Mouse (Mus musculus): ENCODE measurements around the gene Ccl1. TPM values are rescaled to one million over a fixed set of nuclear protein-coding genes. Genes with fewer than 3 reads are reported as not detected.

Gene Ccl1
- total RNA-seq, 1 experiment from 2014 or later = not detected

DNA sequence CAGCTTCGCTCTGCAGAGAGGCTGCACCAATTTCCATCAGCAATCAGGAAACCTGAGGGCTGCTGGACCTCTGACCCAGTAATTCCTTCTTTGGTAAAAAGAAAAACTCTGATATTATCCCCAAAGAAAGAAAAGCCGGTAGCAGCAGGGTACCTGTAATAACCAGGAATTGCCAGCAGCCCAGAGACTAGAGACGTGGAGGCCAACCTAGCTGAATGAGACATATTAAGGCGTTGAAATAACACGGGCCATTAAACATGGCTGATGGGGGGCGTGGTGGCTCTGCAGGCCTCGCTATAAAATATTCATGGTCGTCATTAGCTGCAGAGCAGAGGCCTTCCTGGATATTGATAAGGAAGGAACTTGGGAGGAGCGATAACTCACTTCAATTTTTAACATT, 78.5 kb downstream of the Ccl1 start:
- ATAC-seq (replicated peaks in 1 of 2; ENCODE audit: insufficient read depth in 1 of 2, low FRiP score in 2 of 2, low TSS enrichment in 1 of 2, low read depth in 1 of 2, poor library complexity in 2 of 2, severe bottlenecking in 2 of 2) = no peak

DNA sequence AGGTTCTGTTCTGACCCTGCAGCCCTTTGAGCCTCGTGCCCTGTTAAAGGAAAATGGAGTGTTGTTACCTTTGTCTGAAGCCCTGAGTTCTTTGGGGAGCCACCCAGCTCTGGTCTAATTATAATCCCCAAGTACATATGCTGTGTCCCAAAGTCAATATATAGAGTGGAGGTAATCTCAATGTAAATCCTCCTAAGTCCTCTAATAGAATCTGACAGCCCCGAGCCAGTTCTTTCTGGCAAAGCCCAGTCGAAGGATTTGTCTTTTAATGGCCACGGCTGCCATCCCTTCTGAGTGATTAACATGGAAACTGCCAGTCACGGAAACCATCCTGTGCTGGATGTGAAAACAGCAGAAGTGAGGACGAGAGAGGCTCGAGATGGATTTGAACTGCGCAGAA, 79.6 kb downstream of the Ccl1 start:
- ATAC-seq (replicated peaks in 1 of 2; ENCODE audit: insufficient read depth in 1 of 2, low FRiP score in 2 of 2, low TSS enrichment in 1 of 2, low read depth in 1 of 2, poor library complexity in 2 of 2, severe bottlenecking in 2 of 2) = no peak

DNA sequence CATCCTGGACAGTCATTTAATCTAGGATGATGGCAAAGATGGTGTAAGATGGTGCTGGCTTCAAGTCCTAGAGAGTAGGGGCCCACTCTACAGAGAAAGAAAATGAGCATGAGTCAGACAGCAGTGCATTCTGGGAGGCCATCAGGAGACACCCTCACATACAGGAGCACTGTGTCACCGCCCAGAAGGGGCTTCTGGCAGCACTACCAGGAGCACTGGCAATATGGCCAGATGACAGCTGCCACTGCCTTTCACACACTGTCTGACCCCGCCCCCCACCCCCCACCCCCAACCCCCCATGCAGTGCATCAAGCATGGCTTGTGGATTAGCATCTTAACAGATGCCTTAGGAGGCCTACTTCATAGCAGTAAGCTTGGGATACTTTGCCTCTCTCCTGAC, 89.0 kb downstream of the Ccl1 start:
- ATAC-seq (replicated peaks in 1 of 2; ENCODE audit: insufficient read depth in 1 of 2, low FRiP score in 2 of 2, low TSS enrichment in 1 of 2, low read depth in 1 of 2, poor library complexity in 2 of 2, severe bottlenecking in 2 of 2) = no peak

DNA sequence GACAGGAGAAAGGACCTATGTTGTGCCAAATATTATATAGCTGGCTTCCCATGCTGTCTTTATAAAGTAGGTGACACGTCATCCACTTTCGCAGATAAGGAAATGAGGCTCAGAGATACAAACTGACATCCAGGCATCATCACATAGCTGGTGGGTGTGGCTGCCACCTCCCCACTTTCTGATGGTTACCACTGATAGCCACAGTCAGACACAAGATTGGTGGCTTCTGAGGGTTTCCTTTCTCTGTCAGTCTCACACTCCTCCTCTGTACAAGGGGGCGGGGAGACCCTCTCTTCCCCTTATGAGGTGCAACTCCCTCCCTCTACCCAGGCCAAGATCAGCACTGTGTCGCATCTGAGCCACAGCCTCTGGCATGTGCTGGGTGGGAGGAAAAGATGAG, 91.1 kb downstream of the Ccl1 start:
- ATAC-seq (replicated peaks in 1 of 2; ENCODE audit: insufficient read depth in 1 of 2, low FRiP score in 2 of 2, low TSS enrichment in 1 of 2, low read depth in 1 of 2, poor library complexity in 2 of 2, severe bottlenecking in 2 of 2) = peak; percentile 17 to 37; a peak in 2 of 4 replicates

DNA sequence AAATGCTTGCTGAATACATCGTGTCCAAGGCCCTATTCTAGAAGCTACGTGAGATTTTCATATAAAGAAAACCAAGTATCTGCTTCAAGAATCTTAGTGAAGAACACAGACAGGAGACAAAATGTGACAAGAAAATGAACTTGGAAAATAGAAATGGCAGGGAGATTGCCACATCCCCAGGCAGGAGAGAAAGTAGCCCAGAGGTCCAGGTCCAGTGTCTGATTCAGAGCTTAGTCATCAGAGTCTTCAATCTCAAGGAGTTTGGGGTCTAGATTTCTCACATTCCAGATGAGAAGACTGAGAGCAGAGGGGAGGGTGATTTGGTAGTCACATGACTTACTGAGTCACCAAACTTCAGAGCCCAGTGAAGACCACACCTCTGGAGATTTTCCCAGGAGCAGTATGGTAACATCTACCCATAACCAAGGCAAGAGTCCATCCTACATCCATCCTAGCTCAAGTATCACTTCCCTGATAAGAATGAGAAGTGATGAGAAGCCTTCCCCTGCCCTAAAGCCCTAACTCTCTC, 98.5 kb downstream of the Ccl1 start:
- no peak for ATAC-seq (replicated peaks in 1 of 2; ENCODE audit: insufficient read depth in 1 of 2, low FRiP score in 2 of 2, low TSS enrichment in 1 of 2, low read depth in 1 of 2, poor library complexity in 2 of 2, severe bottlenecking in 2 of 2)

DNA sequence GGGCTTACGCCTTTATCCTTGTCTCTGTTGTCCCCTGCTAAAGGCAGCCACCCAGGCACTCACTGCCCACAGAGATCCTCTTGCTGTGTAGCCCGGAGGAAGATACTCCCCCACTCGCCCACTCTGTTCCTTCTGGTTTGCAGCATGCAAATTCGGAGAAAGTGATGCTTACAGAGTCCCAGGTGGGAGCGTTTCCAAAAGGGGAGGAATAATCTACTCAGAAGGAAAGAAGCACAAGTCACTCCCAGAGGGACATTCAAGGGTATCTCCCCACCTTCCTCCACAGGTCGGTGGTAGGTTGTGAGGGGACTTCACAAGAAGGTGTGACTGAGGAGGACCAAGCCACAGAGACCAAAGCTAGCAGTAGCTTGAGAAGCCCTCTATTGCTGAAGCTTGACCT, 100.3 kb downstream of the Ccl1 start:
- ATAC-seq (replicated peaks in 1 of 2; ENCODE audit: insufficient read depth in 1 of 2, low FRiP score in 2 of 2, low TSS enrichment in 1 of 2, low read depth in 1 of 2, poor library complexity in 2 of 2, severe bottlenecking in 2 of 2) = no peak

DNA sequence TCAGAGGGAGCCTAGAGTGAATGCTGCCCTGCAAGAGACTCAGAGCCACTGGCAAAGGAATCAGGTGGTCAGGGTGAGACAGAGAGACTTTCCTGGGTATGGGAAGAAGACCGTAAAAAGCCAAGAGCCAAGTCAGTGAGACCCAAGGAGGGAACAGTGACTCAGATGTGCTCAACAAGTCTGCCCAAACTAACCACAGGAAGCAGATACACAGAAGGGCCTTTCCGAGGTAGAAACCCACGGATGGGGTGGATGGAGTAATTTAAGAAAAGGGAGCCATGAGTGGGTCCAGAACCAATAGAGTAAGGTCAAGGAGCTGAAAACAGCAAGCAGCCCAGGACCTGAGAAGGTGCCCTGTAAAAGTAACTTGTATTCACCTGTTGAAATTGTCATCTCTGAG, 101.8 kb downstream of the Ccl1 start:
- ATAC-seq (replicated peaks in 1 of 2; ENCODE audit: insufficient read depth in 1 of 2, low FRiP score in 2 of 2, low TSS enrichment in 1 of 2, low read depth in 1 of 2, poor library complexity in 2 of 2, severe bottlenecking in 2 of 2) = 0 out of 4 replicates have a peak, but pooled peaks have one; percentile 36 to 56

DNA sequence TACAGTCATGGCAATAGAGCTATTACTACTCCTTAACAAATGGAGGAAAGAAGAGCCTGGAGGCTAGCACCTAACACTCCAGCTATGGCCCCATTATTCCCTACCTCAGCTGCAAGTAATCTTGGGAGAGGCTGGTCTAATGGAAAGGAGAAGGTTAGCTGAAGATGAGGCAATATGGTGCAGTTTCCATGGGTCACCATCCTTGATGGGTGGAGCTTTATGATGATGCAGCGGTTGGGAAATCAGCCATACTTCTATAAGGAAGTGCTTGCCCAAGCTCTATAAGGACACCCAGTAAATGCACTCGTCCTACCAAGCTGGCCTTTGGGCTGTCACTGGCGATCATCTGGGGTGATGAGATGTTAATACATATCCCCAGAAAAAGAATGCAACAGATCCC, 107.7 kb downstream of the Ccl1 start:
- ATAC-seq (replicated peaks in 1 of 2; ENCODE audit: insufficient read depth in 1 of 2, low FRiP score in 2 of 2, low TSS enrichment in 1 of 2, low read depth in 1 of 2, poor library complexity in 2 of 2, severe bottlenecking in 2 of 2) = no peak

DNA sequence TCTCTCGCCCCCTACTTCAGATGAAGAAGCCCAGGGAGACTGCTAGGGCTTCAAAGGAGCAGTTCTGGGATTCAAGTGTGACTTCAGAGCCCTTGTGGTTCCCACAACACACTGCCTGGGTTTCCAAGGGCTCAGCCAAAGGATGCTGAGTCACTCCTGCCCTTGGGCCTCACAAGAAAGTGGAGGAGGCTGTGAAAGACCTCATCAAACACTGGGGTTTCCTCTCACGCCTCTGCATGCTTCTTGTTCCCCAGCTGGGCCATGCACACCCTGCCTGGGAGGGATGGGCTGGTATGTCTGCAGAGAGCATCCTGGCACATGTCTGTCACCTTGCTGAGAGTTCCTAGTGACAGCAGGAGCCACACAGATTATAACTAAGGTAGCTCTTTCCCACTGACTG, 110.5 kb downstream of the Ccl1 start:
- ATAC-seq (replicated peaks in 1 of 2; ENCODE audit: insufficient read depth in 1 of 2, low FRiP score in 2 of 2, low TSS enrichment in 1 of 2, low read depth in 1 of 2, poor library complexity in 2 of 2, severe bottlenecking in 2 of 2) = peak; percentile 46 to 51; a peak in 3 of 4 replicates

DNA sequence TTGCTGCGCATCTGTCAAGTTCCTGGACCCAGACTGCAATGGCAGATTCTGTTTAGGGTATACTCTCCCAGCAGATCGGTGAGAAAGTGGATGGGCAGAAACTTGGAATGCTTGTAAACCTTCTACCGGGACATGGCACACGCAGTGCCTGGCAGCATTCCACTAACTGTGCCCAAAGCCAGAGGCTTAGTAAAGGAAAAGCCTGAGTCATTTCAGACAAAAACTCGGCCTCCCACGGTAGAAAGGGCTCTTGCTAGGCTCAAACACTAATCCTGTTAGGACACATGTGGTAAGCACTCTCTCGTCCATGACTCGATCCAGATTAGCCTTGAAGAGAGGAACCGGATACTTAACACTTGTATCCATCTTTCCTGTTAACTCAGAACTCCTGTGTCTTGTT, 111.7 kb downstream of the Ccl1 start:
- no peak for ATAC-seq (replicated peaks in 1 of 2; ENCODE audit: insufficient read depth in 1 of 2, low FRiP score in 2 of 2, low TSS enrichment in 1 of 2, low read depth in 1 of 2, poor library complexity in 2 of 2, severe bottlenecking in 2 of 2)

DNA sequence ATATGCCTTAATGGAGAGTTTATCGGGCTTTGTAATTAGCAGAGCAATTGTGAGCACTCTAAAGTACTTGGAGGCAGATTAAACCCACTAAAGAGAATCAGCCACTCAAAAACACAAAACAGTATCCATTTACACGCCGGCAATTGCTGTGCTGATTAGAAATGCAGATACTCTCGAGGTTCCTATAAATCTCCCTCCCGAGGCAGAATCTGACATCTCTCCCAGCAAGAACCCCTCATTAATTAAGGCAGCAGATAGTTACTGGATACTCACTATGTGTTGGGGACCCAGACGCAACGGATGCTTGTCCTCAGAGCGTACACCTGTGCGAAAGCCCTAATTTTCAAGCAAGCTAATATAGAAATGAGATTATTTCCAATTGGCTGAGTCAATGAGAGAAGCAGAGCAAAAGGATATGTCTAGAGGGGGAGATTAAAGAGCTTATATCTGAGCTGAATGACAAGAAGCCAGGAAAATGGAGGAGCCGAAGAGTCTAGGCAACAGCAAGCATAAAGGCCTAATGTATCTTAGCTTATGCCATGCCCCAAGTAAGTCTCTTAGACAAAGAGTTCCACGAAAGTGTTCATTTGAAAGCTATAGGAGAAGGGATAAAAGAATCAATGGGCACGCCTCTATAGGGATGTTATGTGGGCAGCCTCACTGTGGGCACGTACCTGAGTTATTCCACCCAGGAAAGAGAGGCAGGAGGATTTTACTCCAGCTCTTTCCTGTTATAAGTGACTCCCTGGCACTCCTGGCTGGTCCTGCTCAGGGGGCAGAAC, 115.5 kb downstream of the Ccl1 start:
- ATAC-seq (replicated peaks in 1 of 2; ENCODE audit: insufficient read depth in 1 of 2, low FRiP score in 2 of 2, low TSS enrichment in 1 of 2, low read depth in 1 of 2, poor library complexity in 2 of 2, severe bottlenecking in 2 of 2) = no peak

DNA sequence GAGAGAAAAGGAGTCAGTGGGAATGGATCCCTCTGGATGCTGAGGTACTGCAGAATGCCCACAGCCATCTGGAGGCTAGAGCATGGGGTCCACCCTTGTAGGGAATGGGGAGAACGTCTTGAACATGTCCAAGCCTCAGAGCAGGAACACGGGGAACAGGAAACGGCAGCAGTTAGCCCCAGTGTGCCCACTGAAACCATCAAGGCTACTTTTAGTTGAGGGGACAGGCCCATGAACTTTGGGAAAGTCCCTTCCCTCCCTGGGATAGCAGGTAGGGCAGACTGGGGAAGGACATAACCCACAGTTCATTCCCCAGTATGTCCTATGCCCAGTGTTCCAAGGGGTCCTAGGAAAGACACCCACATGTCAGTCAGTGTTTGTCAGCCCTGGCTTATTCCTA, 119.8 kb downstream of the Ccl1 start:
- ATAC-seq (replicated peaks in 1 of 2; ENCODE audit: insufficient read depth in 1 of 2, low FRiP score in 2 of 2, low TSS enrichment in 1 of 2, low read depth in 1 of 2, poor library complexity in 2 of 2, severe bottlenecking in 2 of 2) = no peak

DNA sequence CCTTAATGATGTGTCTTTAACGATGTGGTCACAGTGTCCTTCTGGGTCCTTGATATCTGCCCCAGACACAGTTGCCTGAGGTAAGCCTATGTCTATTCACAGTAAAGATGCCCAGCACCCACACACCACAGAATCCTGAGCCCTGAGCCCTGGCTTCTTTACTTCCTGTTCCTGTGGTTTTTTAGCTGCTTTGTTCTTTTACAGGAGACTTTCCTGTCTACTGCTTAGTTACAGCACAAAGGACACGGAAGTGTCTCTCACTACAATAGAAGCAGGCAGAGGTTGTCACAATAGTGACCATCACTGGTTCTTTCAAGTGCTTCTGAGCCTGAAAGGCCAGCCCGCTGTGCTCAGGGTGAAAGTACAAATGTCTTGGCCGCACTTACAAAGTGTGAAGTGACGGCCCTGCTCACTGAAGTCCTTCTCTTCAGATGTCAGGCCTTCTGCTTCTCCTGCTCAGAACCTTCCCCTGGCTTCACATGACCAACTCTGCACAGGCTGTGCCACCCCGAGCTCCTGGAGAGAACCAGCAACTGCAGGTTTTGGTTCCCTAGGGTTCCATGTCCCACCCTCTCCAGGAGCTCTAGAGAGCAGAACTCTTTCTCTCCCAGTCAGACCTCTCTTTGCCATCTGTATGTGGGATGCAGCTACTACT, 122.1 kb downstream of the Ccl1 start:
- peak; percentile 57 to 74 for ATAC-seq (replicated peaks in 1 of 2; ENCODE audit: insufficient read depth in 1 of 2, low FRiP score in 2 of 2, low TSS enrichment in 1 of 2, low read depth in 1 of 2, poor library complexity in 2 of 2, severe bottlenecking in 2 of 2)

DNA sequence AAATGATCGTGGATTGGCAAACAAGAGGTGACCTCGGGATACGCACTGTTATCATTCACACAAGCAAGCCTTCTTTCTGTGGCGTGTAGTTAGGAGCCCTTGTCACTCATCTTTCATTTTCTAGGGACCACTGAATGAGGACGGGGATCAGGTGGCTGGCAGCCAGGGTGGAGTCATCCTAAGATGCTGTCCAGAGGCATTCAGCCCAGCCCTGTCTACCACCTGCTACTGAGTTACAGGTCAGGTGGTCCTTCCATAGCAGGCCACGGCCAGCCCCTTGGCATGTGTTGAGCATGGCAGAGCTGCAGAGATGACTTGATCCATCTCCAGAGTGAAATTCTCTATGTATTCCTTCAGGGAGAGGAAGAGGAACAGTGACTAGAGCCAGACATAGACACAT, 123.1 kb downstream of the Ccl1 start:
- no peak for ATAC-seq (replicated peaks in 1 of 2; ENCODE audit: insufficient read depth in 1 of 2, low FRiP score in 2 of 2, low TSS enrichment in 1 of 2, low read depth in 1 of 2, poor library complexity in 2 of 2, severe bottlenecking in 2 of 2)

DNA sequence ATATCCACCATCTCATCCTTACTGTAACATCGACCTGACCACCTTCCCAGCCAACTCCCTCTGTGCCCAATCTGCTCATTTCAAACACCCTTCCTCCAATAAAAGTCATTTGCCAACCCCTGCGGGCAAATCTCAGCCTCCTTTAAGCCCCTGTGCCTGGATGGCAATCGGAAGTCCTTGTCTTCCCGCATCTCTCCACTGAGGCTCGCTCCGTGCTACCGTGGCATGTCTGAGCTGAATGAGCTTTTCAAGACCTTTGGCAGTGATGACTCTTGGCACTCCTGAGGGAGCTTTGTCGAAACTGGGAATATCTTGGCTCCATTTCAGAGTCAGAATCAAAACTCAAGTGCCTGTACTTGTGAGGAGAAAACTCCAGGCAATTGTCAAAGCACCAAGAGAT, 124.2 kb downstream of the Ccl1 start:
- no peak for ATAC-seq (replicated peaks in 1 of 2; ENCODE audit: insufficient read depth in 1 of 2, low FRiP score in 2 of 2, low TSS enrichment in 1 of 2, low read depth in 1 of 2, poor library complexity in 2 of 2, severe bottlenecking in 2 of 2)

DNA sequence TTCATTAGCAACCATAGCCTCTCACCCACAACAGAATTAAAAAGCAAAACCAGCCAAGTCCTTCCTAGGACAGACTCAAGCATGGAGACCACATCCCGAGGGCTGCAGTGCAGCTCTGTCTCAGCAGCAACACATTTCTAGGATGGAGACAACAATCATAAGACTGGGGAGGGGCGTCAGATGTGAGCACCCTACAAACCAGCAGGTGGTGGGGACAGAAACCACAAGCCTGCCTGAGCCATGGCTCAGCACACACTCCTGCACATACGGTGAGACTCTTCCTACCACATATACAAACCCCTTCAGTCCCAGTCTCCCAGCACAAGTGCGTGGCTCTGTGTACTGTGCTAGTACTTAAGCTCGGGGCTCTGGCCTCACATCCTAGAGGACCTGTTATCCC, 127.3 kb downstream of the Ccl1 start:
- ATAC-seq (replicated peaks in 1 of 2; ENCODE audit: insufficient read depth in 1 of 2, low FRiP score in 2 of 2, low TSS enrichment in 1 of 2, low read depth in 1 of 2, poor library complexity in 2 of 2, severe bottlenecking in 2 of 2) = no peak

DNA sequence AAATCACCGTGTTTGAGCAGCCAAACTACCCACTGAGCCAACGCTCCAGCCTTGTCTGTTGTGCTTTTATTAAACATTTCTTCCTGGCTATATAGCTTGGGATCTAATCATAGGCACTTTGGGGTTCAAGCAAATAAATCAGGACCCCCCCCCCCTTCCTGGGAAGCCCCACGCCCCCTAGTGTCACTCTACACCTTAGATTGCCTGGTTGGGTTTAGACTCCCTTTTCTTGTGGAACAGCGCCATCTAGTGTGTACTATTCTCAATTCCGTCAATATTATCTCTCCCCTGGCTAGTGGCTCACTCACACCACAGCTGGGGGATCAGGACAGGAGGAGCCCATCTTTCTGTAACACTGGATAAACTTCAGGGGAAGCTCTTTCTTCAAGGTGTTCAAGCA, 127.8 kb downstream of the Ccl1 start:
- 0 out of 4 replicates have a peak, but pooled peaks of 1 of the 2 experiments have one; percentile 33 for ATAC-seq (replicated peaks in 1 of 2; ENCODE audit: insufficient read depth in 1 of 2, low FRiP score in 2 of 2, low TSS enrichment in 1 of 2, low read depth in 1 of 2, poor library complexity in 2 of 2, severe bottlenecking in 2 of 2)

DNA sequence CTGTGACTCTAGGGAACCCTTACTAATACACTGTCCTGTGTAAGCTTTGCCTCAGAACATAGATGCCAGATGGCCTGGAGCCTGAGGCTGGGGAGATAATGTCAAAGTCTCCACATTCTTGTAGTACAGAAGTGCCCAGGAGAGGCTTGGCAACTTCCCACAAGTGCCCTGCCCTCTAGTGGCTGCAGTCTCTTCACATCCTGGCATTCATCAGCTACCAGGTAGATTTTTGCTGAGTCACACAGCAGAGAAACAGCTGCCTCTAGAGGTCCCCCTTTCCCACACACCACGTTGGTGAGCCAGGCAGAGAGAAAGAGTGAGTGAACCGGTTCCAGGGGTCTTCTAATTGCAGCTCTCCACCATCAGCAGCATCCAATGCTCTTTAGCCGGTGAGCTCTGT, 130.7 kb downstream of the Ccl1 start:
- peak; percentile 87 to 90 for ATAC-seq (replicated peaks in 1 of 2; ENCODE audit: insufficient read depth in 1 of 2, low FRiP score in 2 of 2, low TSS enrichment in 1 of 2, low read depth in 1 of 2, poor library complexity in 2 of 2, severe bottlenecking in 2 of 2)

DNA sequence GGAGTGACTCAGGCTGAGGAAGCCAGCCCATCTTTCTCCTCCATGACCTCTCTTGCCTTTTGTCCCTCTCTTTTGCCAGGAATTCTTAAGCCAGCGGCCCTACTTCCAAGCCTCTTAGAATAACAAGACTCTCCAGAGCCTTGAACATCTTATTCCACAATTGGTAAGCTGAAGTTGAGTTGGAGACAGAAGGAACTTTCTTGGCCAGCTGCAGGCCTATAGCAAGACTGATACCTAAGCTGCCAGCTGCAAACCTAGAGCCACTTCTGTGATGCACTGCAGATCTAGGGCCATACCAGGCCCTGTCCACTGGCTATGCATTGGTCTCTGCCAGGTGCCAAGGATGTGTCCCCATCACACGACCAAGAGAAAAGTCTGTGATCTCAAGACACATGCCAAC, 132.0 kb downstream of the Ccl1 start:
- ATAC-seq (replicated peaks in 1 of 2; ENCODE audit: insufficient read depth in 1 of 2, low FRiP score in 2 of 2, low TSS enrichment in 1 of 2, low read depth in 1 of 2, poor library complexity in 2 of 2, severe bottlenecking in 2 of 2) = no peak

Data from hematopoietic stem cell, adult 5-6 weeks (primary cell).